ENCODE assay signal across 12 mouse cellular contexts in the genomic region with DNA sequence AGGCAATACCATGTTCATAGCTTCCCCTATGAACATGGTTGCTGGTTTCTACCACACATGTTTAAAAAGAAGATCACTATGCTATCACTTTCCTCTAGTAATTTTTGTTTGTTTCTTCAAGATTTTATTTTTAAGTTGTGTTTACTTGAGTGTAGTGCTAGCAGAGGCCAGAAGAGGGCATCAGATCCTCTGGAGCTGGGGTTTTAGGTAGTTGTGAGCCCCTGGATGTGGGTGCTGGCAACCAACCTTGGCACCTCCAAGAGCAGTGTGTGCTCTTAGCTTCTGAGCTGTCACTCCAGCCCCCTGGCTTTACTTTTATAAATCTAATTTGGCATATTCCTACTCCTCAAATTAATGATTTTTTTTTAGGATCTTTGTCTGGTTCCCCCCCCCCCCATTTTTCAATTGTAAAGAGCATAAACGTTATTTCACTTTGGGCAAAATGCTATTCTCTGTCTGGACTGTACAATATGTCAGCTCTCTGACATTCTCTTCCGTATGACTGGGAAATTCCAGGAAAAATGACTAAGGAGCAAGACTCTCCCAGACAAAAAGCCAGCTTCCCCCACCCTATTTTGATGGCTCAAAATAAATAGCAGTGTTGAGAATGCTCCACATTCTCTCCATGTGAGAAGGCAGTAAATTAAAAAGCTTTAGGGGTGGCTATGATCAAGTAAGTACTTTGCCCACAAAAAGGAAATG.
A peak's percentile ranks its signal among the peaks of the same experiment; 100 is the strongest.
DNase-seq lines count a peak whose midpoint lies in the region; ATAC-seq and TF ChIP-seq lines count a peak whose summit lies in the region.
"Had no signal": no experiment of that assay in that cellular context is flagged by ENCODE, and none has a peak within 500 bp of the region (broad histone marks: within the 10 kb centered on the region; RNA-seq: fewer than 3 reads in every experiment).

No protein-coding gene starts in this region.

- H3K36me3 ChIP-seq in CH12.LX (replicated peaks in 1 of 2; ENCODE audit: control insufficient read depth in 1 of 2, insufficient read depth in 1 of 2, low read length in 1 of 2) = no peaks in the 10 kb centered on the region

- DNase-seq in CD4-positive, CD25-positive, alpha-beta regulatory T cell, adult 2 months (ENCODE audit: low read depth, low spot score) = peak; percentile 13
- peak; percentile 16 for DNase-seq in kidney, postnatal 14 days
- no peak for DNase-seq in kidney, postnatal 10 days
- DNase-seq in CH12.LX (ENCODE audit: extremely low read depth) = no peak
- peak; percentile 20 for DNase-seq in induced T-regulatory cell, adult 2 months (ENCODE audit: low read depth)
- no peak for DNase-seq in right cerebral cortex, postnatal 25 days
- DNase-seq in thymus, postnatal 10 days (ENCODE audit: low spot score in 2 of 2) = no peak
- DNase-seq: adrenal gland, postnatal 14 days; right cerebral cortex, postnatal 4 days had no signal

- peak; percentile 0; the same call in 1 of the 2 replicates for TF ChIP-seq RAD21 in CH12.LX (IDR thresholded peaks at IDR 0.05; ENCODE audit: low read depth, low read length)

- no peak for TF ChIP-seq POLR2A in CH12.LX (IDR thresholded peaks at IDR 0.05; ENCODE audit: low read depth, low read length)

- TF ChIP-seq CTCF in CH12.LX (conservative IDR thresholded peaks at IDR 0.05 in 1 of 2, IDR thresholded peaks at IDR 0.05 in 1 of 2; ENCODE audit: low read depth in 2 of 2, low read length in 2 of 2) = peak in 1 of 2 experiments; percentile 23; a peak in 1 of 4 replicates

- no peaks in the 10 kb centered on the region for H3K27me3 ChIP-seq in CH12.LX (replicated peaks)

- ATAC-seq in CD4-positive, CD25-positive, alpha-beta regulatory T cell, adult 4 months = no peak

- no peak for TF ChIP-seq EP300 in CH12.LX (IDR thresholded peaks at IDR 0.05; ENCODE audit: low read length)

- no peak overlapping the region for H3K4me2 ChIP-seq in CH12.LX (ENCODE audit: insufficient read depth, low read depth, poor library complexity, severe bottlenecking)
- H3K4me2 ChIP-seq: heart, embryonic 11.5 days; hindbrain, embryonic 14.5 days had no signal

- no peaks in the 10 kb centered on the region for H3K79me2 ChIP-seq in CH12.LX (replicated peaks; ENCODE audit: control insufficient read depth, extremely low read depth, insufficient read depth, poor library complexity, severe bottlenecking)

- in situ Hi-C loops in CH12.LX (cut with MboI; ENCODE audit: low pct_ligation_motif_present, low pct_unique_long_range_greater_than_20kb, low sequenced_read_pairs) = loop anchor here (5.0 kb wide), 1 partner anchor 272 kb away; no protein-coding TSS in a partner anchor

- H3K4me1 ChIP-seq in CH12.LX (ENCODE audit: control insufficient read depth in 1 of 2, insufficient read depth in 2 of 2) = no peaks in the 10 kb centered on the region

- H3K9ac ChIP-seq in CH12.LX (ENCODE audit: insufficient read depth, low read depth) = no peak overlapping the region
- H3K9ac ChIP-seq: hindbrain, embryonic 14.5 days had no signal

- dilution Hi-C loops in CH12.LX (cut with MboI; ENCODE audit: extremely low pct_ligation_motif_present, extremely low pct_unique_long_range_greater_than_20kb, low sequenced_read_pairs) = no loop called here

- no peak overlapping the region for H3K27ac ChIP-seq in CH12.LX (ENCODE audit: insufficient read depth, low read depth)
- H3K27ac ChIP-seq: hindbrain, embryonic 14.5 days had no signal

- H3K4me3 ChIP-seq in CH12.LX (replicated peaks in 1 of 3; ENCODE audit: low read depth in 2 of 3, low read length in 2 of 3, poor library complexity in 1 of 3) = no peak overlapping the region

- no peaks in the 10 kb centered on the region for H3K9me3 ChIP-seq in CH12.LX (replicated peaks; ENCODE audit: low read length)

TF ChIP-seq in CH12.LX, 34 proteins besides CTCF, POLR2A, EP300 and RAD21:
- TF ChIP-seq MEF2A (IDR thresholded peaks at IDR 0.05; ENCODE audit: borderline replicate concordance, low read depth, low read length) (no peak), IRF4 (IDR thresholded peaks at IDR 0.05; ENCODE audit: low read depth, low read length) (no peak), NELFE (IDR thresholded peaks at IDR 0.05; ENCODE audit: low read depth, low read length) (no peak), USF2 (conservative IDR thresholded peaks at IDR 0.05; ENCODE audit: low read depth, low read length) (no peak), JUND (conservative IDR thresholded peaks at IDR 0.05; ENCODE audit: low read depth, low read length) (no peak), UBTF (IDR thresholded peaks at IDR 0.05; ENCODE audit: low read depth, low read length) (no peak), MXI1 (IDR thresholded peaks at IDR 0.05; ENCODE audit: low read depth, low read length) (no peak), POLR2AphosphoS2 (IDR thresholded peaks at IDR 0.05; ENCODE audit: low read depth, low read length) (no peak), MYC (IDR thresholded peaks at IDR 0.05; ENCODE audit: low read depth, low read length) (no peak), MAZ (IDR thresholded peaks at IDR 0.05; ENCODE audit: low read depth, low read length) (no peak), JUN (IDR thresholded peaks at IDR 0.05; ENCODE audit: insufficient read depth, low read depth, low read length) (no peak), ETS1 (conservative IDR thresholded peaks at IDR 0.05; ENCODE audit: low read depth, low read length) (no peak), GABPA (IDR thresholded peaks at IDR 0.05; ENCODE audit: insufficient replicate concordance, low read depth, low read length) (no peak), RCOR1 (conservative IDR thresholded peaks at IDR 0.05; ENCODE audit: low read depth, low read length) (no peak), MAX (IDR thresholded peaks at IDR 0.05; ENCODE audit: low read length) (no peak), ZKSCAN1 (IDR thresholded peaks at IDR 0.05; ENCODE audit: borderline replicate concordance, low read depth, low read length) (no peak)
TF ChIP-seq in CH12.LX: peak in this region for 0.

Comparison
In these comparisons a context has a peak if more than half of its experiments do, and no peak if none do; other contexts are left out.
1. DNase-seq: peak in CD4-positive, CD25-positive, alpha-beta regulatory T cell, adult 2 months (single experiment), kidney, postnatal 14 days (single experiment) and induced T-regulatory cell, adult 2 months (single experiment); none in kidney, postnatal 10 days (single experiment), CH12.LX (single experiment), right cerebral cortex, postnatal 25 days (single experiment) and thymus, postnatal 10 days (0 of 2).